Mouse (Mus musculus) heart, postnatal 0 days (tissue): ENCODE data around the gene Gltp.

Experiments used
- CTCF ChIP-seq: IDR thresholded peaks from 2 replicates; pipeline ENCODE4 v1.5.1; 2016; ENCODE audit warnings: antibody characterized with exemption, control low read depth, low read depth
- EP300 ChIP-seq: IDR thresholded peaks from 2 replicates; pipeline ENCODE4 v1.6.1; 2016; ENCODE audit warnings: antibody characterized with exemption, low read depth

- TF ChIP-seq CTCF (no peak), EP300 (no peak)
Measured at GRCm38 (mm10) chr5:114681717-114682116, 9.1 kb downstream of the Gltp start.
